Mouse (Mus musculus) kidney, adult 2 months (tissue): ENCODE results near the gene Capn5.

Experiments
- CTCF ChIP-seq: fragments of 200-500 bp; conservative IDR thresholded peaks from 2 replicates; pipeline ENCODE4 v1.5.1; 2011; ENCODE audit warnings: low read depth, mild to moderate bottlenecking, control low read depth, low read length, moderate library complexity, mixed read lengths; ENCODE audit not compliant: insufficient read depth, insufficient read length
- POLR2A ChIP-seq: fragments of 200-500 bp; IDR thresholded peaks from one replicate; pipeline ENCODE4 v1.6.1; 2011; ENCODE audit warnings: low read depth, low read length, control low read depth

- TF ChIP-seq CTCF: no peak
- no peak for TF ChIP-seq POLR2A
These were observed 996 bp downstream of the Capn5 start for GRCm38 (mm10) chr7:98177071-98177485.
